Mouse (Mus musculus): ENCODE measurements around the gene Lpar2. TPM values are rescaled to one million over a fixed set of nuclear protein-coding genes. Genes with fewer than 3 reads are reported as not detected.

The Lpar2 gene
- under 1 TPM; 0.41 to 0.75 TPM for total RNA-seq (2021)
- long read RNA-seq, experiment 1: 0 reads
- long read RNA-seq, experiment 2: 0 reads

DNA sequence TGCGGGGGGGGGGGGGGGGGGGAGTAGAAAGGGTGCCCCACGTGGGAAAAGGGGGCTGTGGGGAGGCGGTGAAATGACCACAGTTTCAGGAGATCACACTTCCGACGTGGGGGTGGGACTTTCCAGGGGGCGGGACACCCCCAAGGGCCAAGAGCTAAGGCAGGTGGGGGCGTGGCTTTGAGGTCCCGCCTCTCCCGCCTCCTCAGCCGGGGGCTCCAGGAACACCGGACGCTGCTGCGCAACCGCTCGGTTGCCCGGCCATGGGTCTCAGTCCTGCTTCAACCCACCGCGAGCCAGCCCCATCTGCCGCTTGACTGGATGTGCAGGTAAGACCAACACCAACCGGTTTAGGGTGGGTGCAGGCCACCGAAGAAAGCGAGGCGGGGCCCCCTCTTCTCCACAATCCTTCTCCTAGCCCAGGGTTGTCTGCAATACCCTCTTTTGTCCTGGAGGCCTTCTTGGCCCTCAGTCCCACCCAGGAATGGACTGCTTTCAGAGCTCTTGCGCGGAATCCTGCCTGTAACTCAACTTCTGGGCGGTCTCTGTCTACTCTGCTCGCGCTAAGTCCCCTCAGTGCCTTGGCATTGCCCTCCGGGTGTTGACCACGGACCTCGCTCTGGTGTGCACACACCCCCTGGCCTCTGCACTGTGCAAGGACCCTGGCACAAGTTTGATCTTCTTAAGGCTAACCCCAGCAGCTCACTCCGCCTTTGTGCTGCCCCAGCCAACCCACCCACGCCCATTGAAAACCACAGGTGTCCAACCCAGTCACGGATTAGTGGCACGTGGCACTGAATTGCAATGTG lies at the start of gene Lpar2:
TSS of gene Lpar2 (plus strand) at position 44 of the 806 bp plus-strand sequence.
- Histone ChIP-seq H3K27ac (no peak within 1 kb of the TSS), H3K4me3 (peak within 1 kb of the TSS; percentile 50)
- intact Hi-C loops (cut with DNase I): no loop called here
- TF ChIP-seq CTCF (IDR thresholded peaks at IDR 0.05): no peak; the same call in 1 of the 2 replicates
- DNase-seq (ENCODE audit: extremely low spot score in 1 of 2, low spot score in 2 of 2): no peak

DNA sequence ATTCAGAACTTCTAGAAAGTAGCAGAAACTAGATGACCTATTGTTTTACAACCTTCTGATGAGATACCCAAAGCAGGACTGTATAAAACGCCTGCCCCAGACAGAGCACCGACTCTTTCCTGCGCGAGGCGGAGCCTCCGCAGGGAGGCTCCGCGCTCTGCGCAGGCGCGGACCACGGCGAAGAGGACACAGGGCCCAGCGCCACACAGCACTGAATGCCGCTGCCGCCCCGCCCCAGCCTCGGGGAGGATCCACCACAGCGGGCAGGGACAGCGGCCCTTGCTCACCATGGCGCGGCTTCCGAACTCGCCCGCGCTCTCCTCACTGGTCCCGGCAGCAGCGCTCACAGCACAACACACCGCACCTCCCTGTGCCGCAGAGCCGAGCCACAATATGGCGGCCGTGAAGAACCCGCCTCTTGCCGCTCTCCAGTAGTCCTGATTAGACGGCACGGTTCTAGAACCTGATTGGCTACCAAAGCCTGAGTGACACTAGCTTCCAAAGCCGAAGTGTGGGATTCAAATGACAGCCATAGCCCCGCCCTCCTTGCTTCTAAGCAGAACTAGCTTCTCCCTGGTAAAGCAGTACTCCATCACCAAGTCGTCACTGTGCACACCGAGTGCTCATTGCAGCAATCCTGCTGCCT lies 47.6 kb upstream of the Lpar2 start, which contains the start of gene Gm20422:
TSS of gene Gm20422 (minus strand) at position 384 of the 646 bp plus-strand sequence.
- TF ChIP-seq CTCF (IDR thresholded peaks at IDR 0.05): no peak; the same call in 1 of the 2 replicates
- peak within 1 kb of the TSS; percentile 86 for H3K4me3 ChIP-seq
- DNase-seq (ENCODE audit: extremely low spot score in 1 of 2, low spot score in 2 of 2): peak; percentile 77 to 89
- intact Hi-C loops (cut with DNase I): no loop called here
- peak within 1 kb of the TSS; percentile 100 for H3K27ac ChIP-seq

DNA sequence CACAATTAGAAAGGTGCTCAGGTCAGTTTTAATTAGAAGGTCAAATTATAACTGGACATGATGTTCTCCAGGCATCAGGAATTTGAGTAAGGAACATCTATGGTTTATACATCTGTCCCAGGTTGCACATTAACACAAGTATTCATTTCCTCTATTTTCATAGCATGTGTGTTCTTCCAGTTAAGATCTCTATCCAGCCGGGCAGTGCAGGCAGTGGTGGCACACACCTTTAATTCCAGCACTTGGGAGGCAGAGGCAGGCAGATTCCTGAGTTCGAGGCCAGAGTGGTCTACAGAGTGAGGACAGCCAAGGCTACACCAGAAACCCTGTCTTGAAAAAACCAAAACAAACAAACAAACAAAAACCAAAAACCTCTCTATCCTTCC lies 47.1 kb upstream of the Lpar2 start:
- H3K4me3 ChIP-seq: peak overlapping the region; percentile 86
- peak overlapping the region; percentile 100 for H3K27ac ChIP-seq
- intact Hi-C loops (cut with DNase I): no loop called here
- TF ChIP-seq CTCF (IDR thresholded peaks at IDR 0.05): no peak
- no peak for DNase-seq (ENCODE audit: extremely low spot score in 1 of 2, low spot score in 2 of 2)

DNA sequence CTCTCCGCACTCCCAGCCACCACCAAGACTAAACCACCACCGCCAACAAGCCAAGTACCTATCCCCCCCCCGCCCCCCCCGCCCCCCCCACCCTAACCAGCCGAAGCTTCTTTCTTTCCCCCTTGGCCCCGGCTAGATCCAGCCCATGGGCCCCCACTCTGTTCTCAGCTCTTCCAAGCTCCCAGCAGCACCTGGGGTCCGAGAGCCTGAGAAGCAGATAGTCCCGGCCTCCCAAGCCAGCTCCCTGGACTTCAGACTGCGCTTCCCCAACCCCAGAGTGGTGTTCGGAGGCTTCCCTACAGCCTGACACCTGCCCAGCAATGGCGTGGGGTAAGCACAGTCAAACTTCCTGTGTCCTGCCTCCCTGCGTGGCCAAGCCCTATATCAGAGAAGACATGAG lies 45.1 kb upstream of the Lpar2 start:
- Histone ChIP-seq H3K4me3 (no peak overlapping the region), H3K27ac (no peak overlapping the region)
- DNase-seq (ENCODE audit: extremely low spot score in 1 of 2, low spot score in 2 of 2): peak in 1 of 2 experiments; percentile 8
- intact Hi-C loops (cut with DNase I): no loop called here
- no peak for TF ChIP-seq CTCF (IDR thresholded peaks at IDR 0.05)

DNA sequence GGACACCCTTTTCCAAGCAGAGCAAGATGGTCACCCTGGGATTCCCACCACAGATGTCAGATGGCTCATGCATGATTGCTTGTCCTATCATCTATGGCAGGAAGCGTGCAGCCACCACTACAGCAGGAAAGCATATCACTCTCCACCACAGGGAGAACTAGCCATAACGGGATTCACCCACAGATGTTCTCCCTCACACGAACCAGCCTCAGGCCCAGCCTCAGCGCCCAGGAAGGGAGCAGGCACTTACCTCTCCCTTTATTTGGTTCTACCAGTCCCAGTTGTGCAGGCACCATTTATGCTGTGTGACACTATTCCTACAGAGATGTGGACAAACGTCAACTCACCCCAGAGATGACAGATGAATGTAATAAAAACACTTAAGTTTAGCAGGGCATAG lies 33.1 kb upstream of the Lpar2 start:
- no peak overlapping the region for H3K27ac ChIP-seq
- DNase-seq (ENCODE audit: extremely low spot score in 1 of 2, low spot score in 2 of 2): peak in 1 of 2 experiments; percentile 7
- no peak overlapping the region for H3K4me3 ChIP-seq
- no peak for TF ChIP-seq CTCF (IDR thresholded peaks at IDR 0.05)
- intact Hi-C loops (cut with DNase I): no loop called here

DNA sequence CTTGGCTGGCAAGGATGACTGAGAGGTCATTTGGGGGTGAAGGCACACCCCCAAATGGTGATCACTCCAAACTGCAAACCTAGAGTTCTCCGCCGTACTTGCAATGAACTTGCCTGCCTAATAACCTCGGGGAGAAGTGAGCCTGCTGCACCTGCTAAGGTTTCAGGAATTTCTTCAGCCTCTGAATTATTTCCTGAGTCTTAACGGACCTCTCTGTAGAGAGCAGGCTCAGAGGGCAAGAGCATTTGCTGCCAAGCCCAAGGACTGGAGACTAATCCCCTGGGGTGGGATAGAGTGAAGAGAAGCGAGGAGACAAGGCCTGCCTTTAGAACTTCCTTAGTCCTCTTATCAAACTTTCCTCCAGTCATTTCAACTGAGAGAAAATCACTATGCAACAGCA lies 32.5 kb upstream of the Lpar2 start:
- Histone ChIP-seq H3K4me3 (no peak overlapping the region), H3K27ac (no peak overlapping the region)
- intact Hi-C loops (cut with DNase I): no loop called here
- DNase-seq (ENCODE audit: extremely low spot score in 1 of 2, low spot score in 2 of 2): peak; percentile 5 to 6
- TF ChIP-seq CTCF (IDR thresholded peaks at IDR 0.05): no peak

DNA sequence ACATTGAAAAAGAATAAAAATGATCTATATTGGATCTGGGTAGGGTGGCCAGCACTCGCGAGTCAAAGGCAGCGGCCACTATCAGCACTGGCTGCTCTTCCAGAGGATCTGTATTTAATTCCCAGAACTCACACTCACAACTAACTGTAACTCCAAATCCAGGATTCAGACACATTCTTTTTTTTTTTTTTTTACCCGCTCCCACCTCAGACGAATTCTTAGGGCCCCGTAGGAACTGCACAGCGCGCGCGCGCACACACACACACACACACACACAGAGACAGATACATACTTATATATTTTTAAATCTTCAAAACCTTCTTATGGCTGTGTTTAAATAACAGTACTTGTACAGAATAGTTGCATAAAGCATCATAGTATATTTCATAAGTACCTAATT lies 31.9 kb upstream of the Lpar2 start:
- TF ChIP-seq CTCF (IDR thresholded peaks at IDR 0.05): no peak
- Histone ChIP-seq H3K27ac (peak overlapping the region; percentile 72), H3K4me3 (peak overlapping the region; percentile 84)
- intact Hi-C loops (cut with DNase I): no loop called here
- no peak for DNase-seq (ENCODE audit: extremely low spot score in 1 of 2, low spot score in 2 of 2)

DNA sequence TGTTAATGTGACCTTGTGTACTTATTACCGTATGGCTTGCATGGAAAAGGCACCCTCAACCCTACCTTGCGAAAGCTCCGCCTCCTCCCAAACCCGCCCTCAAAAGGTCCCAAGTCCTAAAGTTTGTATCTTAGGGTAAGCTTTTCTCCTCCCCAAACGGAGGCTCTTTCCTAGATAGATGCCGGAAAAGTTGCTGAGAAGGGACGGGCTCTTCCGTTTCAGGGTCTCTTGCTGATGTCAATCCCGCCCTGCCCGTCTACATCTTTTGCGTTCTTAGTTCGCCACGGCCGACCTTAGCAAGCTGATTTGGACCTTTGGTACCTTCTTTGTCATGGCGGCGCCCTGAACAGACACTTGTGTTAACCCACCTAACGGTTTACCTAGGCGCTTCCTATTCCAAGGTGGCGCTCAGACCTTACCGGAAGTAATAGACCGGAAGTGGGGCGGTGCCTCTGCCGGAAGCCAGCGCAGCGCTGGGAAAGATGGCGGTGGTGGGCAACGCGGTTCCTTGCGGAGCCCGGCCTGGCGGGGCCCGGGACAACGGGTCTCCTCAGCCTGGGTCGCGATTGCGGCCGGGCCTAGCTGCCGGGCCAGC lies 31.4 kb upstream of the Lpar2 start, which contains the start of the genes Atp13a1 and Zfp866:
TSS of gene Atp13a1 (plus strand) at position 391 of the 595 bp plus-strand sequence.
TSS of gene Zfp866 (minus strand) at position 406 of the 595 bp plus-strand sequence.
- intact Hi-C loops (cut with DNase I): loop anchor here (1.0 kb wide), 1 partner anchor 137 kb away; the partner anchor contains the start of gene Zfp964
- DNase-seq (ENCODE audit: extremely low spot score in 1 of 2, low spot score in 2 of 2): peak; percentile 86 to 87
- Histone ChIP-seq H3K27ac (peak within 1 kb of the TSS; percentile 72), H3K4me3 (peak within 1 kb of the TSS; percentile 84)
- TF ChIP-seq CTCF (IDR thresholded peaks at IDR 0.05): no peak

DNA sequence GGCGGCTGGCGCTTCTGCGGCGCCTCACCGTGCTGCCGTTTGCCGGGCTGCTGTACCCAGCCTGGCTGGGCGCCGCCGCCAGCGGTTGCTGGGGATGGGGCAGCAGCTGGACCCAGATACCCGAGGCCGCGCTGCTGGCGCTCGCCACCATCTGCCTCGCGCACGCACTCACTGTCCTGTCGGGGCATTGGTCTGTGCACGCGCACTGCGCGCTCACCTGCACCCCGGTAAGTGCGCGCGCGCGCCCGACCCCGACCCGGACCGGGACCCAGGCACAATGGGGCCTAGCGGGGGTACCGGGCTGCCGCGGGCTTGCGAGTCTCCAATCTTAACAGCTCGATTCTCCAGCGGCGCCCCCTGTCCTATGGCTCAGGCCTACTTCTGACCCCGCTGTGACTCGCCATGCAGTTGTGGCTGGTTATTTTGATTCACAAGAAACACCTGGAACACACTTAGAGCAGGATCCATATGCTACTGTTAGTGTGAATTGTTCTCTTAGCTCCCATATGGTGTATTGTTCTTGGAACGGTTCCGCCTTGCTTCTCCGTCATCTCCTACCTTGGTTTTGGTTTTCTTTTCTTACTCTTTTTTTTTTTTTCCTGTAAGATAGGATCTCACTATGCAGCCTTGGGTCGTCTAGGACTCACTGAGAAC lies 30.7 kb upstream of the Lpar2 start:
- peak in 1 of 2 experiments; percentile 26 for DNase-seq (ENCODE audit: extremely low spot score in 1 of 2, low spot score in 2 of 2)
- intact Hi-C loops (cut with DNase I): loop anchor here (1.0 kb wide), 1 partner anchor 137 kb away; the partner anchor contains the start of gene Zfp964
- Histone ChIP-seq H3K27ac (peak overlapping the region; percentile 72), H3K4me3 (peak overlapping the region; percentile 84)
- TF ChIP-seq CTCF (IDR thresholded peaks at IDR 0.05): no peak

DNA sequence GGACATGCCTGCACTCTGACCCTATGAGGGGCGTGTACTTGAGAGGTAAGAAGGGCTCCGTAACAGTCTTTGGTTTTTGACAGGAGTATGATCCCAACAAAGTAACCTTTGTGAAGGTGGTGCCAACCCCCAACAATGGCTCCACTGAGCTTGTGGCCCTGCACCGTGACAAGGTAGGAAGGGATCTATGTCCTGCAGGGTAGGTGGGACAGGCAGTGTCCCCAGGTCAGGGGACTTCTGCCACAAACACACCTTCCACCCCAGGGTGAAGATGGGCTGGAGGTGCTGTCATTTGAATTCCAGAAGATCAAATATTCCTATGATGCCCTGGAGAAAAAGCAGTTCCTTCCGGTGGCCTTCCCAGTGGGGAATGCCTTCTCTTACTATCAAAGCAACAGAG lies 28.6 kb upstream of the Lpar2 start:
- Histone ChIP-seq H3K4me3 (no peak overlapping the region), H3K27ac (no peak overlapping the region)
- intact Hi-C loops (cut with DNase I): no loop called here
- no peak for TF ChIP-seq CTCF (IDR thresholded peaks at IDR 0.05)
- peak in 1 of 2 experiments; percentile 6 for DNase-seq (ENCODE audit: extremely low spot score in 1 of 2, low spot score in 2 of 2)

DNA sequence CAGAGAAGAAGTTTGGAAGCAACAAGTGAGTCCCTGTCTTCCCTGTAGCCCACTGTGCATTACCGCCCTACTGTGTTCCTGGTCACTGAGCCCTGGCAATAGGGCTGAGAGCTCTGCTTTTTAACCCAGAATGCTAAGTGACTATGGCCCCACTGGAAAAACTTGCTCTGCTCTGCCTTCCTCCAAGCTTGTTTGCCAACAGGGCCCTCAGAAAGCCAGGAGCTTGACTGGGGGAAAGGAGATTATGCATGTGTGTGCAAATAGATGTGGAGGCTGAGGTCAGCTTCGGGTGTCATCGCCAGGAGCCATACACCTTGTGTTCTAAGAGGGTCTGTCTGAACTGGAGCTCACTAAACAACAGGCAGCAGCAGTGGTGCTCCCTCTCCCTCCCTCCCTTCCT lies 28.1 kb upstream of the Lpar2 start:
- intact Hi-C loops (cut with DNase I): no loop called here
- TF ChIP-seq CTCF (IDR thresholded peaks at IDR 0.05): no peak
- Histone ChIP-seq H3K27ac (no peak overlapping the region), H3K4me3 (no peak overlapping the region)
- peak in 1 of 2 experiments; percentile 7 for DNase-seq (ENCODE audit: extremely low spot score in 1 of 2, low spot score in 2 of 2)
